Mouse (Mus musculus): ENCODE measurements around the gene Tbc1d22a. TPM values are rescaled to one million over a fixed set of nuclear protein-coding genes. Genes with fewer than 3 reads are reported as not detected.
A peak's percentile ranks its signal among the peaks of the same experiment; 100 is the strongest.

The Tbc1d22a gene
- polyA plus RNA-seq, 1 experiment = 28.1 TPM

- H3K4me3 ChIP-seq (ENCODE audit: extremely low read depth, insufficient read depth, insufficient read length) = no peak overlapping the region
- 54% methylated on average over 22 of the region's 22 CpGs for WGBS
- TF ChIP-seq POLR2A (IDR thresholded peaks at IDR 0.05; ENCODE audit: low read depth, low read length) (no peak), CTCF (IDR thresholded peaks at IDR 0.05; ENCODE audit: extremely low read depth, insufficient read depth, insufficient read length, insufficient replicate concordance) (no peak)
- no peak overlapping the region for H3K27ac ChIP-seq (ENCODE audit: insufficient read depth, low read length)
- DNase-seq (ENCODE audit: low read depth in 1 of 2, low spot score in 2 of 2) = no peak
- peaks cover 5% of the 10 kb centered on the region; the same call in 1 of the 2 replicates for H3K36me3 ChIP-seq (ENCODE audit: control insufficient read depth, insufficient read depth, low read length)
- H3K27me3 ChIP-seq (ENCODE audit: control insufficient read depth, insufficient read depth, low read length) = no peaks in the 10 kb centered on the region
- peaks cover 4% of the 10 kb centered on the region; the same call in 1 of the 2 replicates for H3K4me1 ChIP-seq (ENCODE audit: control insufficient read depth, insufficient read depth, insufficient read length)
These were observed 20.5 kb downstream of the Tbc1d22a start for GRCm38 (mm10) chr15:86234517-86235441.

DNA sequence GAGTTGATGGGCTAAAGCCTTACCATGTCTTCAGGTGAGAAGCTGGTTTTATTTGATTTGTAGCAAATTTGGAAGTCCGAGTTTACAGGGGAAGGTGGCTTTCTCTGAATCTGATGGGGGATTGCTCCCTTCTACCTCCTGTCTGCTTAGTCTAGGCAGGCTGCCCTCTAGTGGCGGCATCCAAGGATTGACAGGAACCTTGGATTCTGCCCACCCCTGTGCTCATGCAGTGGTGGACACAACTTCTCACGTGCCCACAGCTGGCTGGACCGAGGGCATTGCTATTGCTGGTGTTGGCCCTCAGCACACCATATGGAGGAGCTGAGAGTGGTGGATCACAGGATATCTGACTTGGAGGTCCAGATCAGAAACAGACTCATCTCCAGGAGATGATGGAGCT is 22.0 kb downstream of the Tbc1d22a start:
- TF ChIP-seq POLR2A (IDR thresholded peaks at IDR 0.05; ENCODE audit: low read depth, low read length) (no peak), CTCF (IDR thresholded peaks at IDR 0.05; ENCODE audit: extremely low read depth, insufficient read depth, insufficient read length, insufficient replicate concordance) (peak; percentile 71; the same call in 1 of the 2 replicates)
- Histone ChIP-seq H3K36me3 (ENCODE audit: control insufficient read depth, insufficient read depth, low read length) (peaks cover 7% of the 10 kb centered on the region), H3K27ac (ENCODE audit: insufficient read depth, low read length) (no peak overlapping the region), H3K27me3 (ENCODE audit: control insufficient read depth, insufficient read depth, low read length) (no peaks in the 10 kb centered on the region), H3K4me1 (ENCODE audit: control insufficient read depth, insufficient read depth, insufficient read length) (peaks cover 3% of the 10 kb centered on the region; the same call in 1 of the 2 replicates), H3K4me3 (ENCODE audit: extremely low read depth, insufficient read depth, insufficient read length) (no peak overlapping the region)
- peak in 1 of 2 experiments; percentile 57 for DNase-seq (ENCODE audit: low read depth in 1 of 2, low spot score in 2 of 2)
- 44% methylated on average over 4 of the region's 4 CpGs for WGBS

DNA sequence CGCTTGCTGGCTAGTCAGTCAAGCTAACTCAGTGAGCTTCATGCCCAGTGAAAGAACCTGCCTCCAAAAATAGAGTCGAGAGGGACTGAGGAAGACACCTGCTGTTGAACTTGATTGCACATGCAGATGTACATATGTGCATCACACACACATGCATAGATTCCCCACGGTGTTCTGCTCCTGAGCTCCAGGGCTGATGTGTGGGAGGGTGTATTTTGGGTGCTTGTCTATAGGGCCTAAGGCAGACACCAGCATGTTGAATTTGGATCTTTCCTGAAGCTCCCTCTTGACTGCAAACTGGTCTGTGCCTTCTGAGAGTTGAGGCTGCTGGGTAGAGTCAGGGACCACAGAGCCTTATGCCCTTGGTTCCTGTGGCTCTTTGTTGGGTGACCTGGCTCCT is 23.8 kb downstream of the Tbc1d22a start:
- no peak for TF ChIP-seq CTCF (IDR thresholded peaks at IDR 0.05; ENCODE audit: extremely low read depth, insufficient read depth, insufficient read length, insufficient replicate concordance)
- TF ChIP-seq POLR2A (IDR thresholded peaks at IDR 0.05; ENCODE audit: low read depth, low read length) = no peak
- peaks cover 7% of the 10 kb centered on the region for H3K36me3 ChIP-seq (ENCODE audit: control insufficient read depth, insufficient read depth, low read length)
- H3K4me3 ChIP-seq (ENCODE audit: extremely low read depth, insufficient read depth, insufficient read length) = no peak overlapping the region
- no peaks in the 10 kb centered on the region for H3K27me3 ChIP-seq (ENCODE audit: control insufficient read depth, insufficient read depth, low read length)
- 0 out of 2 replicates have a peak, but pooled peaks cover 2% of the 10 kb centered on the region for H3K4me1 ChIP-seq (ENCODE audit: control insufficient read depth, insufficient read depth, insufficient read length)
- no peak overlapping the region for H3K27ac ChIP-seq (ENCODE audit: insufficient read depth, low read length)
- 66% methylated on average over 3 of the region's 3 CpGs for WGBS
- DNase-seq (ENCODE audit: low read depth in 1 of 2, low spot score in 2 of 2) = no peak

DNA sequence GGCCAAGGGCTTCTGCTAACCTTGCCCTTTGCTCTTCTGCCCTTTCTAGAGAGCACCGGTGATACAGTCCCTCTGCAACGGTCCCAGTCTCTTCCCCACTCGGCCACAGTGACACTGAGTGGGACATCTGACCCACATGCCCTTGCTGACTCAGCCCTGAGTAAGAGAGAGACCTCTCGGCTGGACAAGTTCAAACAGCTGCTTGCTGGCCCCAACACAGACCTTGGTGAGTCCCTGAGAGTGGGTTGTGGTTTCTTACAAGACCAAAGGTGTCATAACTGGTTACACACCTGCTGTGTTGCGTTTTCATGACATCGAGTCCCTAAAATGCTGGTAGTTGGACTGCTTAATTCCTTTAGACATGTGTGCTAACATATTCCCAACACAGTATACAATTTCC is 24.8 kb downstream of the Tbc1d22a start:
- WGBS = 83% methylated on average over 6 of the region's 6 CpGs
- Histone ChIP-seq H3K4me3 (ENCODE audit: extremely low read depth, insufficient read depth, insufficient read length) (no peak overlapping the region), H3K4me1 (ENCODE audit: control insufficient read depth, insufficient read depth, insufficient read length) (0 out of 2 replicates have a peak, but pooled peaks cover 2% of the 10 kb centered on the region), H3K27me3 (ENCODE audit: control insufficient read depth, insufficient read depth, low read length) (no peaks in the 10 kb centered on the region), H3K27ac (ENCODE audit: insufficient read depth, low read length) (no peak overlapping the region), H3K36me3 (ENCODE audit: control insufficient read depth, insufficient read depth, low read length) (peaks cover 7% of the 10 kb centered on the region)
- no peak for DNase-seq (ENCODE audit: low read depth in 1 of 2, low spot score in 2 of 2)
- TF ChIP-seq CTCF (IDR thresholded peaks at IDR 0.05; ENCODE audit: extremely low read depth, insufficient read depth, insufficient read length, insufficient replicate concordance) = no peak
- TF ChIP-seq POLR2A (IDR thresholded peaks at IDR 0.05; ENCODE audit: low read depth, low read length) = no peak

- Histone ChIP-seq H3K27me3 (ENCODE audit: control insufficient read depth, insufficient read depth, low read length) (no peaks in the 10 kb centered on the region), H3K36me3 (ENCODE audit: control insufficient read depth, insufficient read depth, low read length) (peaks cover 7% of the 10 kb centered on the region)
- WGBS = 63% methylated on average over 10 of the region's 10 CpGs
These were observed 25.5 kb downstream of the Tbc1d22a start for GRCm38 (mm10) chr15:86239801-86240200.

GRCm38 (mm10) chr15:86243708-86244107 is 29.4 kb downstream of the Tbc1d22a start:
- Histone ChIP-seq H3K4me1 (ENCODE audit: control insufficient read depth, insufficient read depth, insufficient read length) (no peaks in the 10 kb centered on the region), H3K4me3 (ENCODE audit: extremely low read depth, insufficient read depth, insufficient read length) (no peak overlapping the region), H3K27ac (ENCODE audit: insufficient read depth, low read length) (no peak overlapping the region), H3K36me3 (ENCODE audit: control insufficient read depth, insufficient read depth, low read length) (peaks cover 5% of the 10 kb centered on the region), H3K27me3 (ENCODE audit: control insufficient read depth, insufficient read depth, low read length) (no peaks in the 10 kb centered on the region)
- TF ChIP-seq POLR2A (IDR thresholded peaks at IDR 0.05; ENCODE audit: low read depth, low read length) (no peak), CTCF (IDR thresholded peaks at IDR 0.05; ENCODE audit: extremely low read depth, insufficient read depth, insufficient read length, insufficient replicate concordance) (peak; percentile 34; the same call in 1 of the 2 replicates)
- peak; percentile 25 to 54 for DNase-seq (ENCODE audit: low read depth in 1 of 2, low spot score in 2 of 2)
- WGBS = 48% methylated on average over 8 of the region's 8 CpGs

More at GRCm38 (mm10) chr15:86239801-86240200, 25.5 kb downstream of the Tbc1d22a start:
- 0 out of 2 replicates have a peak, but pooled peaks cover 2% of the 10 kb centered on the region for H3K4me1 ChIP-seq (ENCODE audit: control insufficient read depth, insufficient read depth, insufficient read length)
- TF ChIP-seq POLR2A (IDR thresholded peaks at IDR 0.05; ENCODE audit: low read depth, low read length) (no peak), CTCF (IDR thresholded peaks at IDR 0.05; ENCODE audit: extremely low read depth, insufficient read depth, insufficient read length, insufficient replicate concordance) (peak; percentile 78)
- H3K4me3 ChIP-seq (ENCODE audit: extremely low read depth, insufficient read depth, insufficient read length) = no peak overlapping the region
- H3K27ac ChIP-seq (ENCODE audit: insufficient read depth, low read length) = no peak overlapping the region
- peak in 1 of 2 experiments; percentile 41 for DNase-seq (ENCODE audit: low read depth in 1 of 2, low spot score in 2 of 2)

All from spleen, adult 2 months (tissue).